Mouse (Mus musculus) bone marrow, adult 2 months (tissue): ENCODE results near the gene Ikzf1.

ENCODE experiments used
- CTCF ChIP-seq: fragments of 200-500 bp; IDR thresholded peaks from 2 replicates; pipeline ENCODE4 v1.5.1; 2011; ENCODE audit warnings: low read length, control low read depth; ENCODE audit not compliant: control insufficient read depth, insufficient read depth
- POLR2A ChIP-seq: fragments of 200-500 bp; IDR thresholded peaks from 2 replicates; pipeline ENCODE4 v1.6.1; 2011; ENCODE audit warnings: low read depth, mild to moderate bottlenecking, control low read depth, low read length, borderline replicate concordance; ENCODE audit not compliant: control insufficient read depth

GRCm38 (mm10) chr11:11714676-11715075 lies 29.9 kb downstream of the Ikzf1 start:
- TF ChIP-seq POLR2A (no peak), CTCF (no peak)
